Mouse (Mus musculus): ENCODE measurements around the gene Capn12. TPM values are rescaled to one million over a fixed set of nuclear protein-coding genes. Genes with fewer than 3 reads are reported as not detected.
A peak's percentile ranks its signal among the peaks of the same experiment; 100 is the strongest.

Capn12 gene
- total RNA-seq, 2 experiments from 2014 or later: 0.32 to 0.66 TPM

DNA sequence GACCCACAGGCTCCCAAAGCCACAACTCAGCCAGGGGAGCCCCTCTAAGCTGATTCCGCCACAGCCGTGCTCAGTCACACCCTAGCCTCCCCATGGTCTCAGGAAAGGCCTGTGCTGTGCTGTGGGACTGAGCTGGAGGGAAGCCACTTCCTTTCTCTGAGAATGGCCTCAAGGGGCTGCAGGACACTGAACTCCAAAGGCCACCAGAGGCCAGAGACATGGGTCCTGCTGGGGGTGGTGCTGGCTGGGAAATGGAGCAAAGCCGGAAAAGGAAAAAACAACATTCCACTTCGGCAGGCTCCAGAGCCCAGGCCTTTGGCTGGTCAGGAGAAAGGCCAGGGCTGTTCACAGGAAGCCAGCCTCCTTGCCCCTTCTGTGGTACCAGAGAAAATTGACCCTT, 30.4 kb downstream of the Capn12 start:
- intact Hi-C loops (cut with DNase I): no loop called here
- DNase-seq (ENCODE audit: low spot score in 2 of 2): no peak

DNA sequence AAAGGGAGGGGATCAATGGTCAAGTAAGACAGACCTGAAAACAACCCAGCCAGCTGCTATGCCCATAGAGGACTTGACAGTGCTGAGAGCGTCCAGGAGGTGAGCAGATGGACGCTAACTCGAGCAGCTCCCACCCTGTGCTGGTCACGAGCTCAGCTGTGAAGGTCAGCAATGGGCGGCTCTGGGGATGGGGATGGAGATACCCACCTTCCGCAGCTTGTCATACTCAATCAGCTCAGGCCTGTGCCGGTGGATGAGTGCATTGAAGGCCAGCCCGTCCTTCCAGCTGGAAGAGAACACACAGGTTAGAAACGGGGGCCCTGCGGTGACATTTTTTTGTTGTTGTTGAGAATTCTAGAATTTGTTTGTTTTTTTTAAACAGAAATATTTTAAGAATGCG, 31.9 kb downstream of the Capn12 start:
- intact Hi-C loops (cut with DNase I): no loop called here
- DNase-seq (ENCODE audit: low spot score in 2 of 2): no peak

DNA sequence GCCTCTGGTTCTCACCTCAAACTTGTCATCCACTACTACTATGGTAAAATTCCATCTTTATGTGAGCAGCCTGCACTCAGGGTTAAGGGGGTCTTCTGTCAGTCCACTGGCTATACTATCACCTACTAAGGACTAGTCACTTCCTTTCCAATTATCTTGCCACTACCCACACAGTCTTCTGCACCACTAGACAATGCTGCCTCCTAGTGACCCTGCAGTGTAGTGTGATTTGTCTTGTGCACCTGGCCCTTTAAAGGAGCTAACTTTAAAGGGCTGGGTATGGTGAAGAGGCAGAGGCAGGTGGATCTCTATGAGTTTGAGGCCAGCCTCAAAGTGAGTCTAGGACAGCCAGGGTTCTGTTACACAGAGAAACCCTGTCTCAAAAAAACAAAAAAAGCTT, 35.3 kb downstream of the Capn12 start:
- no peak for DNase-seq (ENCODE audit: low spot score in 2 of 2)
- intact Hi-C loops (cut with DNase I): no loop called here

DNA sequence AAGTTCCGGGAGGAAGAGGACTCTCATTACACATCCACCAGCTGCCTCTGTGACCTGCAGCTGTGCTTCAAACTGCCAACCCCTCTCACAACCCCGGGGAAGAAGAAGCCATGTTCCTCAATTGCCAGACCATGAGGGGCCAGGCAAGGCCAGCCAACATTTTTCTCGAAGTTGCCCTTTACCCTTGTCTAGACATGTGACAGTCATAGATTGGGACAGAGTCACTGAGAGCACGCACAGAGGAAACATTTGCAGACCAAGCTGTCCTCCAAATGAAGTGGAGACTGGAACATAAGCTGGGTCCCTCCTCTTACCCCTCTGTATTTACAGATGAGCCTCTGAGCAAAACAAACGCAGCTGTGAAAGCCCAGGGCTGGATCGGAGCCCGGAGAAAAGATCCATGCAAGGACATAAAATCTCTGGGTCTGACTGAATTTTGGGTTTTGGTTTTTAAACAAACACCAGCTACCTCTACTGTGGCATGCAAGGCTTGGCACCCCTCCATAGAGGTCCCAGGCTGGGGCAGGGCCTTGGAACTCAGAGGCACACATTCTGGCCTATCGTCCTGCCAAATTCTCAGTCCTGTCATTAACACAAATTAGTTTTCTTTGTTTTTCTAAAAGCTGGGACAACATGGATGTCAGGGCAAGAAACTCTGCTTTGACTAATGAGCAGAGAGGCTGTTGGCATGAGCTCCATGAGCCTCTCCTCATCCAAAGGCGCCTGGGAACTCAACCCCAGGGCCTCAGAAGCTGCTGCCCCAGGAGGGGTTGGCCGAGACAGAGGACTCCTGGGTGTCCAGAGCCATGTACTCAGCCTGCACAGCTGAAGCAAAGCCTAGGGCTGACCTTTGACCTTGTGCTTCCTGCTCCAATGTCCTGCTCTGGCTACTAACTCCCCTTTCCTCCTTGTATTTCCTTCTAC, 36.5 kb downstream of the Capn12 start:
- intact Hi-C loops (cut with DNase I): no loop called here
- DNase-seq (ENCODE audit: low spot score in 2 of 2): peak in 1 of 2 experiments; percentile 65

DNA sequence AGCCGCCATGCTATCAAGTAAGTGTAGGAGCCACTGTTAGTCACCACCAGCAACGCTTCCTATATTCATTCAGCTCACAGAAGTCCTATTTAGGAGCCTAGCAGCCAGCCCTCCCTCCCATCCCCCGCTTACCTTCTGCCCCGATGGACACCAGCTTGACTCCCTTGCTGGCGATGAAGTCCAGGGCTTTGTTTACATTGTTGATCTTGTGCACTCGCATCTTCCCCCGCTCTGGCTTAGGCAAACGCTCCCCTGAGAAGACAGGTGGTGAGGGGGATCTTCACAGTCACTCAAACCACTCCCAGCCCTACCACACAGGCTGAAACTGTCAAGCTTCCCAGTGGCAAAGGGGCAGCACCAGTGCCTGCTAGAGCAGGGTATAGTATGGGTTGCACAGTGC, 37.3 kb downstream of the Capn12 start:
- no peak for DNase-seq (ENCODE audit: low spot score in 2 of 2)
- intact Hi-C loops (cut with DNase I): no loop called here

DNA sequence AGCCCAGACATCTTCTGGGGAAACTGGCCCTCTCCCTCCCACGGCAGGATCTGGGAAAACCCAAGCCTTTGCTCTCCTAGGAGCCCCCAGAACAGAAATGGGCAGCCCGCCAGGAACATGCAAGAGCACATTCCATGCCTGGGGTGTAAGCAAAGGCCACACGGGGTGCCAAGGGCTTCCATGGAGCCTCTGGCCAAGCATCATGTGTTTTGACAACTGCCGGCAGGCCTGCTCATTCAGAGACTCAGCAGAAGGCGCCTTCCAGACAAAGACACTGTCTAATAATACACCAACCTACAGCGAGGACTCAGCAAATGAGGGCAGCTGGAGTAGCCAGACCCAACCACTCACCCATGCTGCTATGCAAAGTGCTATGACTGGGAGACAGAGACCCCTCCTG, 38.6 kb downstream of the Capn12 start:
- peak in 1 of 2 experiments; percentile 58 for DNase-seq (ENCODE audit: low spot score in 2 of 2)
- intact Hi-C loops (cut with DNase I): no loop called here

DNA sequence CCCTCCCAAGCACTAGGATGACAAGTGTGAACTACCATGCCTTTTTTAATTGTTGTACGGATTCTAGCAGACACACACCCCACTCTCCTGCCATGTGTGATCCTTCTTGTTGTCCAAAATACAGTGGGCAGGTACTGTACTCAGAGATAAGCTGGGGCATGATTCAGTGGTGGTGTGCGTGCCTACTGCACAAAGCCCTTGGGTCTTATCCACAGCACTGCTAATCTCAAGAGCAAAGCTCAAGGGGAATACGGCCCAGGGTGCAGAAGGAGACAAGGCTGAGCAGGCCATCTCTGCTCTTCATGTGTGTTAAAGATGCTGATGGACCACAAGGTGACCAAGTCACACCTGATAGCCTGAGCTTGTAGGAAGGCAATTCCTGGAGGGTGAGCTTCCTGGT, 40.0 kb downstream of the Capn12 start:
- intact Hi-C loops (cut with DNase I): no loop called here

DNA sequence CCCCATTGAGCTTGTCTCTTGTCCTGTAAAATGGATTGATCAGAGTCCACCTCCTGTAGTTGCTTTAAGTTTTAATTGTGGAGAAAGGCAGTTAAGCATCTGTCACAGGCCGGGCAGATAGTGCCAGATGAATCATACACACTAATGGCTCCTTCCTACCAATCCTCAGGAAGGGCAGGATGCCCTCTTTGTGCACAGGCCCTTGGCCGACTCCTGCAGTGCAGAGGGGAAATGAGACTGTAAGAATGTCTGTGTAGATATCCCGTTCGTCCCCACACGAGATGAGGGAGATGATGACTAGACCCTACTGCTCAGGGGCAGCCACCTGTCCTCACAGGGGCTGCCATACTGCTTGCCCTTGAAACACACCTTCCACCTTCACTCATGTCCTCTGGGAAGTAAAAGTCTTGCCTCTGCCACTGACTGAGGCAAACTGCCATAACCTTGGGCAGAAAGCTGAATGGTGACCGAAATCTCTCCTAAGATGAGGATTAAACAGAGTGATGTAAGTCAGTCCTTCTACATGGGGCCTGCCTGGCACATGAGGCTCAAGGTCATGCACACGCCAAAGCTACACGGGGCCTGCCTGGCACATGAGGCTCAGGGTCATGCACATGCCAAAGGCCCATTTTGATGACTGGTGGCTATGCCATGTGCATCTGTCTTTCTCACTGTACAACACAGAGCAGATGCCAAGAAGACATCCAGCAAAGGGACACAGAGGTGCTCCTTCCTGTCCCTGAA, 40.7 kb downstream of the Capn12 start:
- DNase-seq (ENCODE audit: low spot score in 2 of 2): no peak
- intact Hi-C loops (cut with DNase I): loop anchor here (1.0 kb wide), 2 partner anchors 19 to 38 kb away; no protein-coding TSS in a partner anchor

More for the DNA sequence above, 40.0 kb downstream of the Capn12 start:
- no peak for DNase-seq (ENCODE audit: low spot score in 2 of 2)

DNA sequence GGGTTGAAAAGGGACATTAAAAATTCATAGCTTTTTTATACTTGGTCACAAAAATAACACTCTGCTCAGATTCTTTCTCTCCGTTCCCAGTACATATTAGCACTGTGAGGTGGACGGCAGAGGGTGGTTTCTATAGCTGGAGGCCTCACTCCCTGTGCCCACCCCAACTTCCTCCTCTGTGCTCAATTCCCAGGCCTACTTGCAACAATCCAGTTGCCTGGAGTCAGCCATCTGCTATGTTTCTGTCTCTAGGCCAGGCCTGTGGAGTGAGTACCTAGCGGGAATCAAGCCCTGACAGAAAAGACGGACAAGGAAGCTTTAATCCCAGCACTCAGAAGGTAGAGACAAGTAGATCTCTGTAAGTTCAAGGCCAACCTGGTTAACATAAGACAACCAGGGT, 41.4 kb downstream of the Capn12 start:
- intact Hi-C loops (cut with DNase I): loop anchor here (1.0 kb wide), 2 partner anchors 19 to 38 kb away; no protein-coding TSS in a partner anchor
- peak in 1 of 2 experiments; percentile 93 for DNase-seq (ENCODE audit: low spot score in 2 of 2)

DNA sequence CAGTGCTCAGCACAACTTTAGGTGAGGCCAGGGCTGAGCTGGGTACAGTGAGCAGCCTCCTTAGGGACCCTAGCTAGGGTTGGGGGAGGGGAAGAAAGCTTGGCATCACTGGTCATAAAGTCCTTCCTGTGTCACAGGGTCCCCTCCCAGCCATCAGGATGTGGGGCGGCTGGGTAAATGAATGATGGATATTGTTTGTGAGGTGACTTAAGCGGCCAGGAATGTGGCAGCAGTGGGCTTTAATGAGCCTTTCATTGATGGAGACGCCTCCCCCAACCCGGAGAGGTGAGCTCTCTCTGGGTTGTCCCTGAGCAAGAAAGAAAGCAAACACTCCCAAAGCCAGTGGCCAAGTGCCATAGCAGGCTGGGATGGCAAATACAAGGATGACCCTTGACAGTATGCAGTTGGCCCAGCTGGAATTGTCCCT, 42.7 kb downstream of the Capn12 start:
- no peak for DNase-seq (ENCODE audit: low spot score in 2 of 2)
- intact Hi-C loops (cut with DNase I): no loop called here

DNA sequence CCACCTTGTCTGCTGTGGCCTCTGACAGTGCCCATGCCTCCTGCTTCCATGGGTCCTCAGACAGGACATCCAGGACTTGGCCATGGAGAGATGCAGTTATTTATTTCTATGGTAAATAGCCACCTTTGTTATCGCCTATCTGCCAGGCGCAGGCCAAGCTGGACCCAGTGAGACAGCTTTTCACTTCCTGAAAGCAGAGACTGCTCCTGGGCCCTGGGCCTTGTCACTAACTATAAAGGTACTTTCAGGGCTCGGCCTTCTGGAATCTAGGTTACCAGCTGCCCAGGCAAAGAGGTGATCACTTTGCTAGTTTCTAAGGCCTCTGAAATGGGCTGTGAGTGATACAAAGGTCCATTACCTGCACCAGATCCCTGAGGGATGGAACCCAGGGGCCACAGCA, 43.6 kb downstream of the Capn12 start:
- intact Hi-C loops (cut with DNase I): no loop called here
- DNase-seq (ENCODE audit: low spot score in 2 of 2): no peak

DNA sequence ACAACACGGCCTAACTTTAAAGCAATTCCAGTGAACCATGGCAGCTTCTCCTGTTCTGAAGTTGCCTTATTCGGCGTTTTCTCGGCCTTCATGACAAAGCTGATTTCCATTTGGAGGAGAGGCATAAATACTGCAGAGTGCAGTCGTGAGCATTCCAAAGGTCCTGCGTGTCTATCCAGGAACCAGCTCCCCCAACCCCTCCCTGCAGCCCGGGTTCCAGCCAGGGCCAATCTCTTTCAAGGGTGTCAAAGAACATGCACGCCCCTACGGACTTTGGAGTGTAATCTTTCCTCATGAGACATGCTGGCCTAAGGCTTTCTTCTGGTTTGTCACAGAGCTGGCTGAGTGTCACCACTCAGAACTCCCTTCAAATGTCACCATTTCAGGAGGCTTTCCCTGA, 44.1 kb downstream of the Capn12 start:
- intact Hi-C loops (cut with DNase I): no loop called here
- DNase-seq (ENCODE audit: low spot score in 2 of 2): no peak

DNA sequence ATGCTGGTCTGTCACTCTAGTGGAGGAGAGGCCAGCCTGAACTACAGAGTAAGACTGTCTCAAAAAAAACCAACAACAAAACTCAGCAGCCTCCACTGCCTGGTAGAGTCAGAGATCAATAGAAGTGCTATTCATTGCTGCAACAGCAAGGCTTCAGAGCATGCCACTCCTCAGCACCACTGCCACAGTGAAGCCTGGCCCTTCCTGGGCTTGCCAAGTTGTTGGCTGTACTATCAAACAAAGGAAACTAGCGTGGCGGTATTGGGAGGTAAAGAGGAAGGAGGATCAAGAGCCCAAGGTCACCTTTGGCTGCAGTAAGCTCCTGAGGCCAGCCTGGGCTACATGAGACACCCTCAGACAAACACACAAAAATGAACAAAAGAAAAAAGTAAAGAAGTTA, 45.0 kb downstream of the Capn12 start:
- intact Hi-C loops (cut with DNase I): no loop called here

DNA sequence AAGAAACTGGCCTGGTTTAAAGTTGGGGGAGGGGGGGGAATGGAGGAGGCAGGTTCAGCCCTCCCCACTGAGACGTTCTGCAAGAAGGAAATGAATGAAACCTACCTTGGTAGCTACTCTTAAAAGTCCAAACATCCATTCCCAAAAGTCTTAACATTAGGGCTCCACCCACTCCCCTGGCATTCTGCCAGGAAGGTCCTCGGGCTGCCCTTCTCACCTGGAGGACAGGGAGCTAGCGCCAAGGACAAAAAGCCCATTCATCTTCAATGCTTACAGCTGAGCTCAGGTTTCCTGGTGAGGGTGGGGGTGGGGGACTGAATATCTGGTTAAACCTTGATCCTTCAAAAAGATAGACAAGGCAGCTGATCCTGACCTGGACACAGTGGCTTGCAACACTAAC, 48.2 kb downstream of the Capn12 start:
- intact Hi-C loops (cut with DNase I): no loop called here

More for the DNA sequence above, 45.0 kb downstream of the Capn12 start:
- DNase-seq (ENCODE audit: low spot score in 2 of 2): no peak

DNA sequence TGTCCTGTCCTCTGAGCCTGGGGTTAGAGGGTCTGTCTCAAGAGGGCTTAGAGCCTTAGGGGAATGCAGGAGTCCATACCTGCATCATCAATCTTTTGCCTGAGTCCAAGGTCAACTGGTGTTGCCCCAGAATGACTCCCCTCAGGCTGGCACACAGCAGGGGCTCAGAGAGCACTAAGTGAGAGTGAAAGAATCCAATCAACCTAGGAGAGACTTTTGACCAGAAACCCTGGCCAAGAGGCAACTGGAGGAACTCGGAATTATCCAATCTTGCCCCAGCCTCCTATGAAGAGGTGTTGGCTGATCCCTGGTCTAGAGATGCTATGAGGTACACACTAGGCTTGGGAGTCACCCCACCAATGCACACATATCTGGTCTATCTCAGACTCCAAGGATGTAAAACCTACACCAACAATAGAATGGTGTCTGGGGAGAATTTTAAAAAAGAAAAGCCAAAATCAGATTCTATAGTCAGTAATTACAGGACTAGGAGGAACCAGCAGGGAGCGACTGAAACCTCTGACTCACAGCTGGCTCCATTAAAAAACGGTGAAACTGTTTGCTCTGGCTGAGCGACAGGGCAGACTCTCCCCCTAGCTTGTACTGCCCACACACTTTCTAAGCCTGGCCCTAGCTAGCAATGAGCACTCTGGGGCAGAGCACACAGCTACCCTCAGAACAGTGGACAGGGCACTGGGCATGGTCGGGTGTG, 49.3 kb downstream of the Capn12 start:
- intact Hi-C loops (cut with DNase I): no loop called here
- no peak for DNase-seq (ENCODE audit: low spot score in 2 of 2)

More for the DNA sequence above, 48.2 kb downstream of the Capn12 start:
- DNase-seq (ENCODE audit: low spot score in 2 of 2): no peak

DNA sequence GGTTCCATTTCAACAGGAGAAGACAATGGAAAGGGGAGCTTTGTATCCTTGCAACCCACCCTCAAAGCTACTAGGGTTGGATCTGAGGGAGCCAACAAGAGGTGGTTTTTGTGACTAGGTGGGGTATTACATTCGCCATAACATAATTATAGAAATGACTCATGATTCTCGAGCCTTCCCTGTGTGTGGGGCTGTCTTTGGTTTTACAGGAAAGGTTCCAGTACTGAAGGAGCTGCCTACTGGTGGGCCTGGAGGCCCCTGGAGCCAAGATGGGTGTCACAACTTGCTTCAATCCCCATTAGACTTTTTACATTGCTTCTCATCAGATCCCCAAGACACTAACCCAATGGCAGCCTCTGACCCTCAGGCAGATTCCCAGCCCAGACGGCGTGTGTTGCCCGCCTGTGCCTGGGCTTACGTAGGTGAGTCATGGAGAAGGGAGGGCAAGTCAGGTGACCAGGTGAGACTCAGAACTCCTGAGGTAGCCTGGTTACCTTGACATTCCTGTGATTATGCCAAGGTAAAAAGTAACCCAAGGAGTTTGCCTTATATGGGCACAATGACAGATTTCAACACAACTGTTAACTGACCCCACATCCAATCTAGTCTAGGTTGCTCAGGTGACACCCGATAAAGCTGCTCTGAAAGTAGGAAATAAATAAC, 49.9 kb downstream of the Capn12 start:
- intact Hi-C loops (cut with DNase I): no loop called here
- DNase-seq (ENCODE audit: low spot score in 2 of 2): no peak

DNA sequence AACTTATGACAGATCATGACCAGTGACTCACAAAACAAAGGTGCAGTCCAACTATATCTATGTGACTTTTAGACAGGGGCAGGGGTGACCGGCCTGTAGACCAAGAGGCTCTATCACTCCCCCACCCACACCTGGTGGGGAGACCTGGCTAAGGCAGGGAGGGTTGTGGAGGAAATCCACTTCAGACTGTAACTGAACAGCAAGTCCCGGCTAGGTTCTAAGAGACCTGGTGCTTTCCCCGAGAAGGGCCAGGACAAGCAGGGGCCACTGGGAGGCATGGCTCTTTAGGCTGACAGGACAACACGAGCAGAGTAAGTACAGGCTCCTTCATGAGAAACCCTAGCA, 50.4 kb downstream of the Capn12 start:
- intact Hi-C loops (cut with DNase I): no loop called here
- no peak for DNase-seq (ENCODE audit: low spot score in 2 of 2)

DNA sequence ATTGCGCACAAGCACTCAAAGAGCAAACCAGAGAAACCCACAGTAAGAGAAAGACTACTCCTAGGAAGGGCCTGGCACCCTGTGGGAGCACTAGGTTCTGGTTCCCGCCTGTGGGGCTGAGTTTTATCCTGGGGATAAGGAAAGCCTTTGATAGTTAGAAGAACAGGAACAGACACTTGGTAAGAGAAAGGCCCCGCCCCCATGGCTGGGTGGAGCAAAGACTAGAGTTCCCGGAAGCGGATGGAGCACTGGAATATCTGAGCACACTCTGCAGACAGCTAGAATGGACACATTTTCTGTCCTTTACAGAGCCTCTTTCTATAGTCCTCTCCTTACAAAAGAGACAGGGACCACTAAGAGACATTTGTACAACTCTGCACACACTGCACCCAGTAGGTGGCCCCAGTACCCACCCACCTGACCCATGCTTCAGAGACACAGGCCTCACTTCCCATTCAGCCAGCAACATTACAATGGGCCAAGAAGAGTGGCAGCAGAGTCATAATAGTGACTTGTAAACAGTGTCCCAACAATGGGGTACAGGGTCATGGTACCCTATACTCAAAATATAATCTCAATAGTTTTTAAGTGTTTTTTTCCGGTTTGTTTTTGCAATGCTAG, 51.3 kb downstream of the Capn12 start:
- intact Hi-C loops (cut with DNase I): no loop called here
- no peak for DNase-seq (ENCODE audit: low spot score in 2 of 2)

DNA sequence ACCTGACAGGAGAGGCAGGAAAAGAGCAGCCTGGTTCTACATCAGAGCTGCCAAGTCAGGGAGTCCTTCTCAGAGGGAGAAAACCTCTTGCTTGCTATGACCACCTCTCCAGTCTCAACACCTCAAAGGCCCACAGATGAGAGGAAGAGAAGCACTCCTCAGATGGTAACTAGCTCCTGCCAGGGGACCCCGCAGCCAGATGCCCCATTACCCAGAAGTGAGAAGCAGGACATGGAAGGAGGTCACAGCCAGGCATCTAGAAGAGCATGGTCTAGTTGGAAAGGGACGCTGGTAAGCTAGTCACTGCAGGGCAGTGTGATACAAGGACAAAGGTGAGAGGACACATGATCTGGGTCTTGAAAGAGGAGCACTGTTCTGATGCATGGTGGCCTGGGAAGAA, 52.6 kb downstream of the Capn12 start:
- intact Hi-C loops (cut with DNase I): no loop called here

More for the DNA sequence above, 52.6 kb downstream of the Capn12 start:
- no peak for DNase-seq (ENCODE audit: low spot score in 2 of 2)
